Mouse (Mus musculus) gastrocnemius, postnatal 10 days (tissue): ENCODE measurements around the gene Fars2. TPM values are rescaled to one million over a fixed set of nuclear protein-coding genes. Genes with fewer than 3 reads are reported as not detected.

Experiments
- DNase-seq: peaks from one replicate; pipeline ENCODE4 v3.0.0; 2021; ENCODE audit warnings: mixed read lengths
- total RNA-seq, 2 experiments: library from RNA; stranded (reverse); gene quantifications; 2 replicates each; pipeline ENCODE4 v1.2.3; 2021

Gene Fars2
- total RNA-seq, 2 experiments from 2014 or later = 35.6 to 40.8 TPM

DNA sequence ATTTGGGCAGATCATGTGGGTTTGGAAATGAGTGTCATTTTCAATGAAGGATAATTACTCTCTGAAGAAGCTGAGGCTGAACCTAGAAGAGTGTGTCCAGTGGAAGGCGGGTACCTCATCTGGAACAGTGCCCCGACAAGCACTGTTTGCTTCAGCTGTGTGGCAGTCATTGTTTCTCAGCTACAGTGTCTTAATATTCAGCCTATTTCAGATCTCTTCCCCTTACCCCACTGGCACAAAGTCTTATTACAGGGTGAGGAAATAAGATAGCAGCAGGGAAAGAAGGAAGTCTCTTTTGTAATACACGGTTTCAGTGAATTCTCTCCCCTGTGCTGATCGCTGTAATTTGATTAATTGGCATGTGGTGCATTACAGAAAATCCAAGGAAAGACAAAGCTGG, 101.1 kb downstream of the Fars2 start:
- DNase-seq = no peak

DNA sequence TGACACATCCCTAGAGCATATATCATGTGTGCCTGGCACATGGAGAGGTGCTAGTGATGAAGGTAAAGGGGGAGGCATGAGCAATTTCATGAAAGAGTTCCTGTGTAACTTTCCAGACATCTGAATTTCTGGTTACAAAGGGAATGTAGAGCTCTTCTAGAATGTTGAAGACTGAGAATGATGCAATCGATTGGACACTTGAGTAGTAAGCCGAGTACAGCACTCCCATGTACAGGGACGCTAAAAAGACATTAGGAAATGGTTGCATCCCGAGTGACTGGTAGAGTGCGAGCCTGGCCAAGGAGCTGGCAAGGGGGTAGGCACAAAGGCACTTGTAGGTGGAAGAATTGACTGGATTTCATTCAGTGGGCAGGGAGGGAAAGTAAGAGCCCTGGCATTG, 102.3 kb downstream of the Fars2 start:
- no peak for DNase-seq

GRCm38 (mm10) chr13:36221897-36222296, 104.7 kb downstream of the Fars2 start:
- no peak for DNase-seq

- no peak for DNase-seq
Measured at GRCm38 (mm10) chr13:36222721-36223120, 105.5 kb downstream of the Fars2 start.

GRCm38 (mm10) chr13:36224431-36224830, 107.2 kb downstream of the Fars2 start:
- DNase-seq = no peak

DNA sequence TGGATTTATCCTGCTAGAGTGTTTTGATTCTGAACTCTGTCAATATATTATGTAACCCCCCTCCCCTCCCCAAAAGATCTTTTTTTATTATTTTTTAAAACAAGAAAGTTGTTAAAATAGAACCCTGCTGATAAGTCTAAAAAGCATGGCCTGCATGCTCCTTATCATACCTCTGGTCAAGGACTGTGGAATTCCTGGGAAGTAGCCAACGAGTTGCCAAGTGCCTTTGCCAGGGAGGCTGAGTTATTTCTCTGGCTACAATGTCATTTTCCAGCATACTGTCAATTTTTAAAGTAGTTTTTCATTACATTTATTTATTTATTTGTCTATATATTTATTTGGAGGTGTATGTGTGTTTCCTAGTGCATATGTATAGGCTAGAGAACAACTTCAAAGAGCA, 125.0 kb downstream of the Fars2 start:
- no peak for DNase-seq

DNA sequence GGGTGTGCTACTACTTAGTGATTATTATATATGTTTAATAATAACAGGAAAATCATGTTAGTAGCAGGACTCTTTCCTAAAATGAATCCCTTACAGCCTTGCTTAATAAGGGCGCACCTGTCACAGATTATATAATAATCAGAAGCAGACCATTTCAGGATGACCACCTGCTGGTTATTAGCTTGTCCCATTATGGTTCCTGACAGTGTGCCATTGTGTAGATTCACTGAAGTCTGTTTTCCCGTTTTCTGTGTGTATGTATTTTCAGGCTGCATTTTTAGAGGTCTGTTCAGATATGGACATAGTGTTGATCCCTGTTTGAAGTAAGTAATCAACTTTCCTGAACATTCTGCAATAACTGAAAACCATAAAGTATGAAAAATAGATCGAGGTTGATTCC, 136.7 kb downstream of the Fars2 start:
- no peak for DNase-seq

GRCm38 (mm10) chr13:36257213-36257612, 140.0 kb downstream of the Fars2 start:
- no peak for DNase-seq

DNA sequence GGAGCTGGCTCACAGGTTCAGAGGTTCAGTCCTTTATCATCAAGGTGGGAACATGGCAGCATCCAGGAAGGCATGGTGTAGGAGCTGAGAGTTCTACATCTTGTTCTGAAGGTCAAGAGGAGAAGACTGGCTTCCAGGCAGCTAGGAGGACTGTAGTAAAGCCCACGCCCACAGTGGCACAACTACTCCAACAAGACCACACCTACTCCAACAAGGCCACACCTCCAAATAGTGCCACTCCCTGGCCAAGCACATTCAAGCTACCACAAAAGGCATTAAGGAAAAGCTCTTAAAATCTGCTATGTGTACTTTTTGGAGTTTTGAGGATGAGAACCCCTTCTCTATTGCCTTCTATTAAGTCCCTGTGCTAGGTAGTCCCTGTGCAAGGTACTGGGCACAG, 142.5 kb downstream of the Fars2 start:
- no peak for DNase-seq

- no peak for DNase-seq
Measured at GRCm38 (mm10) chr13:36261299-36261698, 144.1 kb downstream of the Fars2 start.

DNA sequence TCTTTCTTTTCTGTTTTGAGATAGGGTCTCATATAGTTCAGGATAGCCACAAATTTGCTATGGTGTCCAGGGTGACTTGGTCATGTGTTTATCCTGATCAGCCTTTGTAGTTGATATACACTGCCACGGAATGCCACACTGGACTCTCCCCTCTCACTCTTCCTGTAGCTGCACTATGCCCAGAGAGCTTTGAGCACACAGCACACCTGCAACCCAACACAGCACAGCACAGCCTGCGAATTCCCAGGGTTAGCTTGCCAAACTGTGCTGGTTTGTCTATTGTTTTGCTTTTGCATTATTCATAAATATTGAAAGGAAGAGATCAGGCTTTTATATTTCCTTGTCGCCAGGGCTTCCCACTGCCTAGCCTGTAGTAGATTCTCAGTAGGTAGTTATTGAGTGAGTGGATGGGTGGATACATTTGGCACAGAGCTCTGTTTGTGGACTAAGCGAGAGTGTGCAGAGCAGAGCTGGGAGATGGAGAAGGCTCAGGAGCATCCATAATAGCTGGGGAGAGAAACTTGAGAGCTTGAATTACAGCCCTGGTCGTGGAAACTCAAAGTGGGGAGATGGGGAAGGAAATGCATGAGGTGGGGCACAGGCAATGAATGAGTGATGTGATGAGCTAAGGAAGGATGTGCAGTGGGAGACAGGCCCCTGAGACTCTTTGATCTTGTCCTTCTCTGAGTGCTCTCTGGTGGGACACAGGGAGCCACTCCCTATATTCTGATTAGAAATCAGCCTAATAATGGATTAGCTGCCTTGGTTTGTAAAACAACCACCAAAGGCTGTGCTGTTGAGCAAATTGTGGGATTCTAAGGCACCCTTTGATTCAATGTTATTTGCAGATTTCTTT, 146.3 kb downstream of the Fars2 start:
- DNase-seq = no peak

DNA sequence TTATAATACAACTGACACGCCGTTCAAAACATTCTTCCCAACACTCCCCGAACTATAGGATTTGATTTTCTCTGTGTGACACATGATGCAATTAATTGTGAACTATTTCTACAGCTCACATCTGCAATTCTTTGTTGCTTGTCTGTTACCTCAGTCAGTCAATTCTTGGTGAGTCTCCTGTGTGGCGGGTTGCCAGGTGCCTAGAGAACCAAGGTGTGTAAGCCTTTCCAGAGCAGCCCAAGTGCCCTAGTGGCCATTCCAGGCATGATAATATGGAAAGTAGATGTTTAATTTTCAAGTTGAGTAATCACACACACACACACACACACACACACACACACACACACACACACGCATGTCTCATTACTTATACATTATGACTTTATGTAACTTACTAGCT, 147.2 kb downstream of the Fars2 start:
- no peak for DNase-seq

- no peak for DNase-seq
Measured at GRCm38 (mm10) chr13:36265342-36265744, 148.1 kb downstream of the Fars2 start.

DNA sequence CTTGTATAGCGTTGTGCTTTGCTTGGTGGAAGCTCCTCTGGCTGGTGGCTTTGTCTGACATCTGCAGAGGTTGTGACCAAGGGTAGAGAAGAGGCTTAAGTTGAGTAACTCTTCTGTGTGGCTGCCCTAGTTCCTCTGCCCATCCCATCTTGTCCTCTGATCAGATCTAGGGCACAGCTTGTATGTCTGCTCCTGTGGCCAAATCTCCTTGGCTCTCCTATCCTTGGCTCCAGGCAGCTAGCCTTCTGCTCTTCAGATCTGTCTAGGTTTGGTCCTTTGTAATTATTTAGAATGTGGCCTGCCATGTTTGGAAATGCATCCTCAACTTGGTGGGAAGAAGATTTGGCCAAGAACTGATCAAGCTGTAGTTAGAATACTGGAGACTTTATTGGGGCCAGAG, 150.2 kb downstream of the Fars2 start:
- DNase-seq = no peak

DNA sequence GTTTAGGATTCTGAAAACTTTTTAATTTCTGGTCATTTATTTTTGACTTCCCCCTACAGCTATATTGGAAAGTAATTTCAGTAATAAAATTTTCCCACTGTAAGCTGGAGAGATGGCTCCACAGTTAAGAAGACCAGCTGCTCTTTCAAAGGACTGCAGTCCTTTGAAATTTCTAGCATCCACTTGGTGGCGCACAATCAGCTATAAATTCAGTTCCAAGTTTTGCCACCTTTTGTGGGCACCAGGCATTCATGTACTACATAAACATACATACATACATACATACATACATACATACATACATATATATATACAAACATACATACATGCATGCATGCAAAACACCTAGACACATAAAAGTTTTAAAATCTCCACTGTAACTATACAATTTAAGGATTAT, 153.7 kb downstream of the Fars2 start:
- no peak for DNase-seq

DNA sequence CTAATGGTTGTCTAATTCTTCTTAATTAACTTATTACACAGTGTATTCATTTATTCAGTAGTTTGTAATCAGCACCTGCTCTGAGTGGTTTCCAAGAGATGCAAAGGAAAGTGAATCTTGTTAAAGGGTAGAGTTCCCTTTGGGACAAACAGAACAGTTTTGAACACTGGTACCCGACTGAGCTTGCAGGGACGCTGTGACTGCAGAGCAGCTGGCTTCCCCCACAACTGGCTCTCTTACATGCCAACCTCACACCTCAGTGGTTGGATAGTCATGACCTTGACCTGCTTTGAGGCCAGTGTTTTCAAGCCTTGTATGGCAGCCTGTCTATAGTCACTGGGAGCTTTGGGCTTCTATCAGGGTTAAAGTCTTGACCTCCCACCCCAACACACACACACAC, 156.3 kb downstream of the Fars2 start:
- DNase-seq = no peak

GRCm38 (mm10) chr13:36276194-36276593, 159.0 kb downstream of the Fars2 start:
- no peak for DNase-seq

DNA sequence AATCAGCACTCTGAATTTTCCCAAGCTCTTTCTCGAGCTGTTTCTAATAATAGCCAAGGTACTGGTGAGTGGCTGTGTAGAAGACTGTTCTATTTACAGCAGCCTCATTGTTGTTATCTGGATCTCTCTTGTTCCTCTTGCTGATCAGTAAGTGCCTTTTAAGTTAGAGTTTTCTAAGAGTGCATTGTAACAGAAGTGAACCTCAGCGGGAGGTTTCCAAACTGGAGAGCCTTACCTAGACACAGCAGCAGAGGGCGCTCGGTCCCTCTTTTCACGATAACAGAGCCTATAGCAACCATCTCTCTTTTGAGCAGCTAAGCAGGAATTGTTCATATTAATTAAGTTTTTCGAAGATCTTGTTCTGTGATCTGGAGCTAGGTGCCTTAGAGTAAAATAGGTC, 164.8 kb downstream of the Fars2 start:
- DNase-seq = peak; percentile 74

GRCm38 (mm10) chr13:36282785-36283544, 165.8 kb downstream of the Fars2 start:
- no peak for DNase-seq

- DNase-seq = no peak
Measured at GRCm38 (mm10) chr13:36283545-36284067, 166.4 kb downstream of the Fars2 start.

DNA sequence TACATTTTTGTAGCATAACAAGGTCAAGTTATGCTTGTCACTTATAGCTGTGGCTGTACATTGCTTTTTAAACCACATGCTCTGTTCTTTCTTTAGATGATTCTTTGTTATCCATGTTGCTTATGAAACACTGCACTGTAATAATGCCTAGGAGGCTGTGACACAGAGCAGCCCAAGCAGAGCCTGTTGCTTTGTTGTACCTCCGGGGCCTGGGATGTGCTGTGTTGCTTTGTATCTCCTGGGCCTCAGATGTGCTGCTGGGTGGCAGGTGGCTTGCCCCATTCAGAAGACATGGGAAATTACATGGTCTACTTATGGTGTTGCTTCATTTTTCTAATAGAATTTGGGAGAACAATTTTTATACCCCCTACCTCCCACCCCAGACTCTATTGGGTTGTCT, 166.9 kb downstream of the Fars2 start:
- no peak for DNase-seq

GRCm38 (mm10) chr13:36285235-36285634, 168.0 kb downstream of the Fars2 start:
- no peak for DNase-seq

DNA sequence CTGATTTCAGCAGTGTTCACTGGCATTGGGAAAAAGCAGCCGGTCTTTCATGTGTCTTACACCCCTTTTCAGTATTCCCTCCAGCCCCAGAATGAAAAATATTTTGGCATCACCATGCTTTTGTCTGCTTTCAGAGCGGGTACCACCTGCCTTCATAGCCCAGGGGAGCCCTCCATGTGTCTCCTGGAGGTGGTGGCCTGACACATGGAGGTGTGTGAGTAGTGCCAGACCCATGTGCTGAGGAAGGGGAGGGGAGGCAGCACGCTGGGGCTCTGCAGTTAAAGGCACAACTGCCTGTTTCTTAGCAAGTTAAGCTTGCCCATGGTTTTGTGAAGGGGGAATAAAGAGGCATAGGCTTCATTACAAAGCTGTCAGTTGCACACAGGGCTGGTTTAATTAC, 176.3 kb downstream of the Fars2 start:
- DNase-seq = no peak
